Mouse (Mus musculus) frontal cortex, postnatal 10 days (tissue): ENCODE results near the gene Pus7l.

Source experiments
- DNase-seq, 2 experiments: peaks; one replicate each; pipeline ENCODE4 v3.0.0; 2022; ENCODE audit warnings: low spot score in 2 of 2, mixed read lengths in 1 of 2

The Pus7l gene

GRCm38 (mm10) chr15:94478706-94479105 lies 64.6 kb downstream of the Pus7l start:
- no peak for DNase-seq

- no peak for DNase-seq
These were observed 66.1 kb downstream of the Pus7l start for GRCm38 (mm10) chr15:94477287-94477686.

- no peak for DNase-seq
These were observed 67.4 kb downstream of the Pus7l start for GRCm38 (mm10) chr15:94475975-94476374.
